Comparison of ENCODE assay signal across 8 mouse cellular contexts in the genomic region with DNA sequence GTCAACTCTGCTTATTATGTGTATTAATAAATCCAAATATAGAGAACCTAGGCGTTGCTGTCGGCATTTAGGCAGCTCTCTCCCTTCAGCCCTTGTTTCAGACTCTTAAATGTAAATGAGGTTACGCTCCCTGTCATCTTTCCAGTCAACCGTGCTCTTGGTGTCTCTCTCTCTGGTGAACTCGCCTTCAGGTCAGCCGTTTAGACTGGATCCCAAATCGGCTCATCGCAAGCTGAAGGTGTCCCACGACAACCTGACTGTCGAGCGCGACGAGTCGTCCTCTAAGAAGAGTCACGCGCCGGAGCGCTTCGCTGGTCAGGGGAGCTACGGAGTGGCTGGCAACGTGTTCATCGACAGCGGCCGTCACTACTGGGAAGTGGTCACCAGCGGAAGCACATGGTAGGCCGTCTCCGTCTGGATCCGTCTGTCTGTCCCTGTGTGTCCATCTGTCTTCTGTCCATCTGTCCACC. TPM values are rescaled to one million over a fixed set of nuclear protein-coding genes. Genes with fewer than 3 reads are reported as not detected.
DNase-seq lines count a peak whose midpoint lies in the region; ATAC-seq and TF ChIP-seq lines count a peak whose summit lies in the region.
"Not testable (repeated sequence)": the region's sequence is repeated elsewhere in the genome, so short reads cannot be mapped to it uniquely, and the experiment has no call there.

No protein-coding gene starts in this region.

- DNase-seq in CH12.LX (ENCODE audit: extremely low read depth) = peak; percentile 67
- DNase-seq in cerebellum, adult 11 months = peak; percentile 71
- DNase-seq in heart, postnatal 0 days (ENCODE audit: low spot score) = peak; percentile 7
- peak; percentile 77 for DNase-seq in kidney, postnatal 10 days
- peak in 1 of 3 experiments; percentile 45 for DNase-seq in liver, embryonic 14.5 days (ENCODE audit: low read depth in 3 of 3, low spot score in 3 of 3)
- DNase-seq in testis, postnatal 10 days (ENCODE audit: low spot score) = peak; percentile 73

- H3K36me3 ChIP-seq in CH12.LX (replicated peaks in 1 of 2; ENCODE audit: control insufficient read depth in 1 of 2, insufficient read depth in 1 of 2, low read length in 1 of 2) = peaks cover 29 to 51% of the 10 kb centered on the region in 2 experiments
- peaks cover 67% of the 10 kb centered on the region for H3K36me3 ChIP-seq in forebrain, embryonic 13.5 days (ENCODE audit: poor library complexity, severe bottlenecking)
- H3K36me3 ChIP-seq in heart, postnatal 0 days (replicated peaks; ENCODE audit: control insufficient read depth, insufficient read depth, low read length) = peaks cover 29% of the 10 kb centered on the region
- H3K36me3 ChIP-seq in liver, embryonic 14.5 days (replicated peaks; ENCODE audit: control insufficient read depth, insufficient read depth, low read depth) = peaks cover 42% of the 10 kb centered on the region
- H3K36me3 ChIP-seq in myocyte (ENCODE audit: control insufficient read depth, insufficient read depth) = not testable (repeated sequence)

- TF ChIP-seq EP300 in CH12.LX (IDR thresholded peaks at IDR 0.05; ENCODE audit: low read length); heart, postnatal 0 days (IDR thresholded peaks at IDR 0.05; ENCODE audit: low read depth); liver, embryonic 14.5 days (IDR thresholded peaks at IDR 0.05; ENCODE audit: low read depth): not testable (repeated sequence)

- in situ Hi-C loops in CH12.LX (cut with MboI; ENCODE audit: low pct_ligation_motif_present, low pct_unique_long_range_greater_than_20kb, low sequenced_read_pairs) = not testable (repeated sequence)

- TF ChIP-seq CTCF in CH12.LX (conservative IDR thresholded peaks at IDR 0.05 in 1 of 2, IDR thresholded peaks at IDR 0.05 in 1 of 2; ENCODE audit: low read depth in 2 of 2, low read length in 2 of 2); heart, postnatal 0 days (IDR thresholded peaks at IDR 0.05; ENCODE audit: low read depth); liver, embryonic 14.5 days (IDR thresholded peaks at IDR 0.05; ENCODE audit: low read depth): not testable (repeated sequence)

- H3K79me2 ChIP-seq in CH12.LX (replicated peaks; ENCODE audit: control insufficient read depth, extremely low read depth, insufficient read depth, poor library complexity, severe bottlenecking); myocyte (ENCODE audit: control insufficient read depth, insufficient read depth): not testable (repeated sequence)

- H3ac ChIP-seq in myocyte (ENCODE audit: control insufficient read depth, insufficient read length) = not testable (repeated sequence)

- dilution Hi-C loops in CH12.LX (cut with MboI; ENCODE audit: extremely low pct_ligation_motif_present, extremely low pct_unique_long_range_greater_than_20kb, low sequenced_read_pairs) = not testable (repeated sequence)

- peak overlapping the region; percentile 0; the same call in 1 of the 2 replicates for H3K27ac ChIP-seq in CH12.LX (ENCODE audit: insufficient read depth, low read depth)
- not testable (repeated sequence) for H3K27ac ChIP-seq in forebrain, embryonic 13.5 days; heart, postnatal 0 days (ENCODE audit: low read depth); liver, embryonic 14.5 days

- H3K4me3 ChIP-seq in CH12.LX (replicated peaks in 1 of 3; ENCODE audit: low read depth in 2 of 3, low read length in 2 of 3, poor library complexity in 1 of 3) = peak overlapping the region in 2 of 3 experiments; percentile 0
- H3K4me3 ChIP-seq in forebrain, embryonic 13.5 days; myocyte: not testable (repeated sequence)
- peak overlapping the region; percentile 2; the same call in 1 of the 2 replicates for H3K4me3 ChIP-seq in heart, postnatal 0 days (ENCODE audit: low read depth, low read length)
- peak overlapping the region in 1 of 2 experiments; percentile 34; a peak in 2 of 4 replicates for H3K4me3 ChIP-seq in liver, embryonic 14.5 days (ENCODE audit: insufficient read depth in 1 of 2, low read depth in 2 of 2, low read length in 2 of 2)

- not testable (repeated sequence) for H3K9ac ChIP-seq in CH12.LX (ENCODE audit: insufficient read depth, low read depth); forebrain, embryonic 13.5 days; heart, postnatal 0 days (replicated peaks; ENCODE audit: low read depth, low read length); liver, embryonic 14.5 days (replicated peaks)

- not testable (repeated sequence) for TF ChIP-seq RAD21 in CH12.LX (IDR thresholded peaks at IDR 0.05; ENCODE audit: low read depth, low read length)

- WGBS in forebrain, embryonic 13.5 days = 88% methylated on average over 28 of the region's 28 CpGs
- WGBS in heart, postnatal 0 days = 73% methylated on average over 28 of the region's 28 CpGs
- 76% methylated on average over 28 of the region's 28 CpGs for WGBS in liver, embryonic 14.5 days (ENCODE audit: insufficient replicate concordance)

- H3K9me3 ChIP-seq in CH12.LX (replicated peaks; ENCODE audit: low read length) = peaks cover 39% of the 10 kb centered on the region
- peaks cover 66% of the 10 kb centered on the region for H3K9me3 ChIP-seq in forebrain, embryonic 13.5 days (replicated peaks)
- H3K9me3 ChIP-seq in heart, postnatal 0 days (replicated peaks; ENCODE audit: control insufficient read depth, low read length) = peaks cover 37% of the 10 kb centered on the region
- peaks cover 31% of the 10 kb centered on the region for H3K9me3 ChIP-seq in liver, embryonic 14.5 days (ENCODE audit: control insufficient read depth, low read length)

- ATAC-seq in forebrain, embryonic 13.5 days = peak; percentile 14
- 0 out of 2 replicates have a peak, but pooled peaks have one; percentile 3 for ATAC-seq in heart, postnatal 0 days (ENCODE audit: insufficient read depth, low read depth)
- not testable (repeated sequence) for ATAC-seq in liver, embryonic 14.5 days (ENCODE audit: insufficient read depth)

- not testable (repeated sequence) for H3K27me3 ChIP-seq in CH12.LX (replicated peaks); forebrain, embryonic 13.5 days; liver, embryonic 14.5 days (ENCODE audit: control insufficient read depth, insufficient read depth, low read length); myocyte (ENCODE audit: control insufficient read depth, insufficient read depth, insufficient read length)
- H3K27me3 ChIP-seq in heart, postnatal 0 days (ENCODE audit: control insufficient read depth, insufficient read depth, low read length) = peaks cover 24% of the 10 kb centered on the region; the same call in 1 of the 2 replicates

- TF ChIP-seq POLR2A in CH12.LX (IDR thresholded peaks at IDR 0.05; ENCODE audit: low read depth, low read length); myocyte (IDR thresholded peaks at IDR 0.05; ENCODE audit: insufficient read length, low read depth): not testable (repeated sequence)

- H3K4me2 ChIP-seq in CH12.LX (ENCODE audit: insufficient read depth, low read depth, poor library complexity, severe bottlenecking); forebrain, embryonic 13.5 days; heart, postnatal 0 days (ENCODE audit: low read depth, low read length): not testable (repeated sequence)
- peak overlapping the region; percentile 35 for H3K4me2 ChIP-seq in liver, embryonic 14.5 days (ENCODE audit: low read depth)
- peak overlapping the region; percentile 1 for H3K4me2 ChIP-seq in myocyte (ENCODE audit: low read depth)

- peaks cover 15 to 28% of the 10 kb centered on the region in 2 experiments for H3K4me1 ChIP-seq in CH12.LX (ENCODE audit: control insufficient read depth in 1 of 2, insufficient read depth in 2 of 2)
- H3K4me1 ChIP-seq in forebrain, embryonic 13.5 days; heart, postnatal 0 days (ENCODE audit: control insufficient read depth, insufficient read depth); liver, embryonic 14.5 days (replicated peaks; ENCODE audit: control insufficient read depth in 2 of 2, insufficient read depth in 2 of 2, low read length in 1 of 2): not testable (repeated sequence)

RNA-seq across cellular contexts. Expression of a gene that starts 22.1 kb away (rescaled TPM):
- 288 and 398 TPM in 2 replicates for total RNA-seq in CH12.LX (2012; rRNA removed)
- 60.4 and 62.0 TPM in 2 replicates for total RNA-seq in CH12.LX (2014; rRNA removed)
- 606 and 724 TPM in 2 replicates for polyA plus RNA-seq in CH12.LX (2012; ENCODE audit: insufficient read length, low read depth)
- polyA plus RNA-seq in forebrain, embryonic 13.5 days (2015; fragmentation: Nextera tagmentation; extraction: Ambion mirVana) = 195 and 234 TPM in 2 replicates
- total RNA-seq in heart, postnatal 0 days (2014; rRNA removed; ENCODE audit: low replicate concordance) = 0.88 and 16.5 TPM in 2 replicates
- polyA plus RNA-seq in heart, postnatal 0 days (2015; fragmentation: Nextera tagmentation; extraction: Ambion mirVana) = 32.6 and 63.9 TPM in 2 replicates
- 94.3 and 264 TPM in 2 replicates for polyA plus RNA-seq in liver, embryonic 14.5 days (2012; rRNA removed)
- 36.2 and 58.4 TPM in 2 replicates for polyA plus RNA-seq in liver, embryonic 14.5 days (2014; fragmentation: Nextera tagmentation; extraction: Ambion mirVana)
- 39.8 TPM for polyA plus RNA-seq in myocyte (2012; fragmentation: generic; extraction: Trizol)
